Mouse (Mus musculus) midbrain, embryonic 13.5 days (tissue): ENCODE data around the gene Itgb7. TPM values are rescaled to one million over a fixed set of nuclear protein-coding genes. Genes with fewer than 3 reads are reported as not detected.

Experiments used
- ATAC-seq: fragments of 200-750 bp; cut with Nextera tagmentation; 2 replicates; pipeline ENCODE4 v1.8.0; 2017; ENCODE audit warnings: mild to moderate bottlenecking, moderate TSS enrichment, moderate library complexity
- H3K27ac ChIP-seq: fragments of 300-500 bp; sonication (generic); 2 replicates; pipeline ENCODE4 v1.5.1; 2015; ENCODE audit warnings: inconsistent platforms, mild to moderate bottlenecking, moderate library complexity
- H3K27me3 ChIP-seq: fragments of 300-500 bp; sonication (generic); 2 replicates; pipeline ENCODE4 v1.6.1; 2015; ENCODE audit warnings: mild to moderate bottlenecking, inconsistent platforms
- H3K36me3 ChIP-seq: fragments of 300-500 bp; sonication (generic); 2 replicates; pipeline ENCODE4 v1.6.1; 2015; ENCODE audit warnings: mild to moderate bottlenecking, inconsistent platforms
- H3K4me1 ChIP-seq: fragments of 300-500 bp; sonication (generic); replicated peaks from 2 replicates; pipeline ENCODE4 v1.6.1; 2015; ENCODE audit warnings: inconsistent platforms
- H3K4me2 ChIP-seq: fragments of 300-500 bp; sonication (generic); replicated peaks from 2 replicates; pipeline ENCODE4 v1.6.1; 2015; ENCODE audit warnings: moderate library complexity, mild to moderate bottlenecking, inconsistent platforms
- H3K4me3 ChIP-seq: fragments of 300-500 bp; sonication (generic); replicated peaks from 2 replicates; pipeline ENCODE4 v1.5.1; 2015; ENCODE audit warnings: mild to moderate bottlenecking, inconsistent platforms
- H3K9ac ChIP-seq: fragments of 300-500 bp; sonication (generic); replicated peaks from 2 replicates; pipeline ENCODE4 v1.6.1; 2015; ENCODE audit warnings: mild to moderate bottlenecking, inconsistent platforms
- H3K9me3 ChIP-seq: fragments of 300-500 bp; sonication (generic); 2 replicates; pipeline ENCODE4 v1.6.1; 2016; ENCODE audit warnings: mild to moderate bottlenecking, inconsistent platforms
- WGBS: fragments of 180-500 bp; shearing (Covaris S2); methylation state at CpG from one replicate; pipeline ENCODE4 v1.1.7; 2015; 5-methylcytosine and 5-hydroxymethylcytosine counted together
- polyA plus RNA-seq: library from polyadenylated mRNA; unstranded; fragments of >200 nt; fragmentation: Nextera tagmentation; extraction: Ambion mirVana; gene quantifications from 2 replicates; pipeline ENCODE4 v1.2.1, GENCODE M21; 2015

Itgb7 gene
- polyA plus RNA-seq, 1 experiment from 2014 or later: 0.82 TPM

DNA sequence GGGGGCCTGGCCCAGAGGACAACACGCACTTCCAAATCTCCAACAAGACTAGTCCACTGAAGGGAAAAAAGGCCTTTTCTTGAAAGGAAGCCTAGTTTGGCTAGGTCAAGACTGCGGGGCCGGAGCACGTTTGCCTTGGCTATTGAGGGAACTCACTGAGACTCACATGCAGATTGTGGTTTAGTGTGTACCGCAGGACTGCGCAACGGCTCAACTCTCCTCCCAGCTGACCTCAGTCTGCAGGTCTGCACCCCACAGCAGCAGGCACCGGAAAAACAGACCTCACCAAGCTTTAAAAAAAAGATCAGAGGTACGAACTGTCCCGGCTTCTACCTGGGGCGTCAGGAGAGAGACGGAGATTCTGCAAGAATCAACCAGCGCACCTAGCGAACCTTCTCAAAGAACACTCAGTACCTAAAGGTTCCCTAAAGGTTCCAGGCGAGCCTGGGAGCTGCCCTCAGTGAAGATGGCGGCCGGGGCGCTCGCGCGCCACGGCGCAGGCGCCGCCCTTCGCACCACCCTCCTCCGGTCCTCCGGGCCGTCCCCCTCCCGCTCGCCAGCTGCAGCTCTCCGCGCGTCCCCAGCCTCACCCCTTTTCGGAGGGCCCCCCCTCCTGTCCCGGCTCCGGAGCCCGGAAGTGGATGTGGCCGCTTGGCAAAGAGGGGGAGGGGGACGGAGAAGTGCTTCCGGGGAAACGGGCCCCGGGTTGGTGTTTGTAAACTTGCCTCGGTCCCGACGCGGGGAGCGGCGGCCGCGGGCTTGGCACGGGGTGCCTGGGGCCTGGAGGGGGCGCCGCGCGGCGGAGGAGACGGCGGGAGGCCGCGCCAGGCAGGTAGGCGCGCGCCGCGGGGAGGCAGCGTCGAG lies 28.5 kb downstream of the Itgb7 start, which contains the start of gene Zfp740:
TSS of gene Zfp740 (plus strand) at position 279 of the 864 bp plus-strand sequence.
- H3K27ac ChIP-seq: peak within 1 kb of the TSS; percentile 99

DNA sequence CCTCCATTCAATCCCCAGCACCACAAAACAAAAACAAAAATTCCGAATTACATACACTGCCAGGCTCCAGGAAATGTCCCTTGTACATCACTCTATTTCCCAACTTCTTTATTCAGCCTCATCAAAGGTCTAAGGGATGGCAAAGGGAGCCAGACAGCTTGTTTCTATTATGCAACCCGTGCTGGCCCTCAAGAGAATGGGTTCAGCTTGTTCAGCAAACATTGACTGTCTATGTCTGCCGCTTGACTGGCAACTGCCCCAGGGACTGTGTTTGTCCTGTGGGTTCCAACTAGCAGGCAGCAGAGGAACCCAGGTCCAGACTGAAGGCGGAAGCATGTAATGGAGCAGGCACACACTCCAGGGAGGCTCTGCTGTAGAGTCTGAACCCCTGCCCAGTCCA lies 32.9 kb downstream of the Itgb7 start:
- H3K36me3 ChIP-seq: no peaks in the 10 kb centered on the region
- ATAC-seq: no peak

More for the DNA sequence above, 28.5 kb downstream of the Itgb7 start, which contains the start of gene Zfp740:
- H3K4me1 ChIP-seq: peaks cover 46% of the 10 kb centered on the region
- peak; percentile 96 for ATAC-seq
- H3K4me3 ChIP-seq: peak within 1 kb of the TSS; percentile 84
- H3K9ac ChIP-seq: peak within 1 kb of the TSS; percentile 90
- WGBS: under 1% methylated on average over 64 of the region's 68 CpGs
- H3K36me3 ChIP-seq: peaks cover 24% of the 10 kb centered on the region
- H3K27me3 ChIP-seq: no peaks in the 10 kb centered on the region
- H3K9me3 ChIP-seq: no peaks in the 10 kb centered on the region
- H3K4me2 ChIP-seq: peak within 1 kb of the TSS; percentile 81

DNA sequence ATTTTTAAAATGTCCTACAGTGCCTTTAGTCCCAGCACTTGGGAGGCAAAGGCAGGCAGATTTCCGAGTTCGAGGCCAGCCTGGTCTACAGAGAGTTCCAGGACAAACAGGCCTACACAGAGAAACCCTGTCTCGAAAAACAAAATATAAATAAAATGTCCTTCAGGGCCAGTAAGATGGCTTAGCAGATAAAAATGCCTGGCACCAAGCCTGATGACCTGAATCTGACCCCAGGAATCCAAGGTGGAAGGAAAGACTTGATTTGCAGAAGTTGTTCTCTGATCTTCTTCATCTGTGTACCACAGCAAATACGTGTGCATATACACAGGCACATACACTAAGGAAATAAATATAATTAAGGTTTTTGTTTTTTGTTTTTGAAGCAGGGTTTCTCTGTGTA lies 36.4 kb downstream of the Itgb7 start:
- Histone ChIP-seq H3K4me1 (no peaks in the 10 kb centered on the region), H3K27me3 (no peaks in the 10 kb centered on the region), H3K27ac (no peak overlapping the region), H3K4me3 (no peak overlapping the region), H3K9ac (no peak overlapping the region), H3K4me2 (no peak overlapping the region), H3K9me3 (no peaks in the 10 kb centered on the region), H3K36me3 (no peaks in the 10 kb centered on the region)
- WGBS: 88% methylated on average over 4 of the region's 4 CpGs
- no peak for ATAC-seq

More for the DNA sequence above, 32.9 kb downstream of the Itgb7 start:
- Histone ChIP-seq H3K27me3 (no peaks in the 10 kb centered on the region), H3K27ac (no peak overlapping the region), H3K4me1 (peaks cover 9% of the 10 kb centered on the region), H3K9ac (no peak overlapping the region), H3K4me3 (no peak overlapping the region), H3K9me3 (no peaks in the 10 kb centered on the region), H3K4me2 (no peak overlapping the region)
- 84% methylated on average over 4 of the region's 4 CpGs for WGBS

DNA sequence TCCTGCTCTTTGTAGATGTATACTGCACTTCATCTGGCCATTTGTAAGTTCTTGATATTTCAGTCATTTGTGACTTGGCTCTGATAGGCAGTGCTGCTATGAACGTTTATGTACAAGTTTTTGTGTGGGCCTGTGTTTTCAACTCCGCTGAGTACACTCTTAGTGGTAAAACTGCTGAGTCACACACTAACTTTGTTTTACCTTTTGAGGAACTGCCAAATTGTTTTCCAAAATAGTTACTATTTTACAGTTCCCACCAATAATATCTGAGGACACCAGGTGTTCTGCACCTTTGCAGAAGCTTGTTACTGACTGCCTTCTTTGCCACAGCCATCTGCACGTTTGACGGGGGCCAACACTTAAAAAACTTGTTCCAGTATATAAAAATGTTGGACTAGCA lies 37.3 kb downstream of the Itgb7 start:
- no peaks in the 10 kb centered on the region for H3K4me1 ChIP-seq
- no peaks in the 10 kb centered on the region for H3K36me3 ChIP-seq
- no peak overlapping the region for H3K9ac ChIP-seq
- H3K4me2 ChIP-seq: no peak overlapping the region
- 87% methylated on average over 4 of the region's 4 CpGs for WGBS
- ATAC-seq: no peak
- H3K9me3 ChIP-seq: no peaks in the 10 kb centered on the region
- no peak overlapping the region for H3K27ac ChIP-seq
- no peak overlapping the region for H3K4me3 ChIP-seq
- no peaks in the 10 kb centered on the region for H3K27me3 ChIP-seq

DNA sequence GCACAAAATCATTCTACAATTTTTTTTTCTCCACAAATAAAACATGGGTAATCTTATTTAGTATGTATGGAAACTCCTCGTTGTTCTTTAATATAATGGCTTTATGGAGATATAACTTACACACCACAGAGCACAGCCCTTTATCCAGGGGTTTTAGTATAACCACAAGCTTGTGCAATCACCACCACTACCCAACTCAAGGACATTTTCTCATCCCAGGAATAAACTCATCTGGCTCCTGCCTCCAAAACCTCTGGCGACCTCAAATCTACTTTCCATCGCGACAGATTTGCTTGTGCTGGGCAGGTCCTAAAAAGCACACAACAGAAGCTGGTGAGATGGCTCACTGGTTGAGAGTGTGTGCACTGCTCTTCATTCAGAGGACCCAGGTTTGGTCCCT lies 38.1 kb downstream of the Itgb7 start:
- no peaks in the 10 kb centered on the region for H3K9me3 ChIP-seq
- ATAC-seq: no peak

DNA sequence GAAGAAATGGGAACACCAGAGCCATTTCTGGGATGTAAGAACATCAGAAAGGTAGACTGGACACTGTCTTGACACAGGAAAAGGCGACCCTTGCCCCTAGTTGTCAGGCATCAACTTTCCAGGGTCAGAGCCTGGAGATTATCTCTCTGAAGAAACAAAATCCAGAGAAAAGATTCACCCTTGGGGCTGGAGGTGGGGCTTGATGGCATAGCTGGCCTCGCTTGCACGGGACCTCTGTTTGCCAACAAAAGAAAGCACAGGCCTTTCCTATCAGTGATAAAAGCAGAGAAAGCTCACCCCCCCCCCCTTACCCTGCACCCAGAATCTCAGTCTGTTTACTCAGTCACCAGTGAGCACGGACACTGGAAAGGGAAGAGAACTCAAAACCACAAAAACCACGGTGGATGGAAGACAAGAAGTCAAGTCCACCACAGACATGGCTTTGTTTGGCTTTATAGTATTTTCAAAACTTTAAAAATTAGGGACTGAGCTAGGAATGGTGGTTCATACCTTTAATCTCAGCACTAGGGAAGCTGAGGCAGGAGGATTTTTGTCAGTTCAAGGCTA lies 38.8 kb downstream of the Itgb7 start:
- H3K4me1 ChIP-seq: no peaks in the 10 kb centered on the region
- no peaks in the 10 kb centered on the region for H3K27me3 ChIP-seq
- H3K36me3 ChIP-seq: no peaks in the 10 kb centered on the region
- no peak overlapping the region for H3K27ac ChIP-seq
- ATAC-seq: no peak
- H3K4me2 ChIP-seq: no peak overlapping the region
- no peak overlapping the region for H3K4me3 ChIP-seq
- no peaks in the 10 kb centered on the region for H3K9me3 ChIP-seq
- no peak overlapping the region for H3K9ac ChIP-seq
- WGBS: 59% methylated on average over 5 of the region's 5 CpGs

More for the DNA sequence above, 38.1 kb downstream of the Itgb7 start:
- WGBS: 91% methylated on average over 4 of the region's 4 CpGs
- no peak overlapping the region for H3K9ac ChIP-seq
- H3K27me3 ChIP-seq: no peaks in the 10 kb centered on the region
- no peak overlapping the region for H3K4me3 ChIP-seq
- H3K36me3 ChIP-seq: no peaks in the 10 kb centered on the region
- no peak overlapping the region for H3K4me2 ChIP-seq
- H3K27ac ChIP-seq: no peak overlapping the region
- no peaks in the 10 kb centered on the region for H3K4me1 ChIP-seq

DNA sequence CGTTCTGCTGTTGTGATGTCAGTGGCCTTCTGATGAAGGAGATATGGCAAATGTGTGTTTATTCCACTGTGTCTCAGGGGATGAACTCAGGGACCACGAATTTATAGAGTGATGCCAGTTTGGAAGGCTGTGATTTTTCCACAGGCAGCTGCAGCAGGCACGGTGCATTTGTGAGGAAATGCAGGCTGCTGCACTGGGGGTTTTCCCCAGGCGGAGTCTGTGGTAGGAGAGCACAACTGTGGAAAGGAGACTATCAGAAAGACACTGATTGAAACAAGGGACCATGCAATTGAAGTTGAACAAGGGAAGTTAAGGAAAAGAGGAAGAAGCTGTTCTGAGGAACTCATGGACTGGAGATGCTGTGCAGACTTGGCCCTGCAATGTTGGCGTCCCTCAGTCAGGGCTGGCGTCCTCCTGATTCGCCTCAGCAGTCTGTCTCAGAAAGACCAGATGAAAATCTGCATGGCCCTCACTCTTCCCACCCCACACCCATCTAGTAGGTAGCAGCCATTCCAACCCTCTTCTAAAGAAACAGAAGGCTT lies 39.4 kb downstream of the Itgb7 start:
- Histone ChIP-seq H3K9ac (no peak overlapping the region), H3K27ac (no peak overlapping the region), H3K27me3 (no peaks in the 10 kb centered on the region), H3K4me1 (no peaks in the 10 kb centered on the region), H3K9me3 (no peaks in the 10 kb centered on the region), H3K4me2 (no peak overlapping the region), H3K36me3 (no peaks in the 10 kb centered on the region), H3K4me3 (no peak overlapping the region)
- ATAC-seq: no peak
- 81% methylated on average over 7 of the region's 7 CpGs for WGBS

DNA sequence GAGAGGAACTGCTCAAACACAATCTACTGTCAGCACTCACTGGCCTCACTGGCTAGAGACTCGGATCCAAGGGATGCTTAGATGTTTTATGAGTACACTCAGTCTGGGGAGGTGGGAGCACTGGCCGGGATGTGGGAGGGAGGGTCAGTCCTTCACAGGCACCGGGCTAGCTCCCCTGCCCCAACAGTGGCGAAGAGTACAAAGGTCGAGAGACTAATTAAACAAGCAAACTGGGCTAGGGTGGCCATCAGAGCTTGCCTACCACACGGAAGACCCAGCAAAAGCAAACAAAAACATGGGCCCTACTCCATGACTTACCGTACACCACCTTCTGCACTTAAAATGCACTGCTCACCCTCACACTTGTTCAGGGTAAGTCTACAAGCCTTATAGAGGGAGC lies 40.0 kb downstream of the Itgb7 start:
- no peaks in the 10 kb centered on the region for H3K27me3 ChIP-seq
- H3K4me2 ChIP-seq: no peak overlapping the region
- no peaks in the 10 kb centered on the region for H3K9me3 ChIP-seq
- H3K36me3 ChIP-seq: no peaks in the 10 kb centered on the region; the same call in 1 of the 2 replicates
- no peak for ATAC-seq
- 73% methylated on average over 7 of the region's 7 CpGs for WGBS
- H3K27ac ChIP-seq: no peak overlapping the region
- no peaks in the 10 kb centered on the region for H3K4me1 ChIP-seq
- H3K4me3 ChIP-seq: no peak overlapping the region
- H3K9ac ChIP-seq: no peak overlapping the region

DNA sequence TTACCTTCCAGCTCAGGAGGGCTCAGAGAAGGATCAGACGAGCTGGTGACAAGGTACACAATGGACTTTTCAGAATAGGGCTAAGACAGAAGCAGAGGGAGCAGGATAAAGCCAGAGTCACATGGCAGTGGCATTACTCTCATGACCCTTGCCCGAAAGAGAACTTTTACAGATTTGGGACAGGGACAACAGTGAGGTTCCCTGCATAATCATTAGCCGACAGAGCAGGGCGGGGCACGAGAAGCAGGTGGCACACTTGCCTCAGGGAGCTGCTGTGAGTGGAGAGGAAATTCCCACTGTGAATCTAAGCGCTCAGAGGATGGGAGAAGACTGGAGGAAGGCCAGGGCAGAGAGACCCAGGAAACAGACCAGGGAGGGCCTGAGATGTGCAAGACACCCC lies 42.9 kb downstream of the Itgb7 start:
- Histone ChIP-seq H3K9me3 (no peaks in the 10 kb centered on the region), H3K4me3 (no peak overlapping the region), H3K27ac (no peak overlapping the region), H3K4me2 (no peak overlapping the region), H3K27me3 (no peaks in the 10 kb centered on the region), H3K9ac (no peak overlapping the region), H3K4me1 (no peaks in the 10 kb centered on the region), H3K36me3 (peaks cover 21% of the 10 kb centered on the region)
- no peak for ATAC-seq
- 65% methylated on average over 6 of the region's 6 CpGs for WGBS

DNA sequence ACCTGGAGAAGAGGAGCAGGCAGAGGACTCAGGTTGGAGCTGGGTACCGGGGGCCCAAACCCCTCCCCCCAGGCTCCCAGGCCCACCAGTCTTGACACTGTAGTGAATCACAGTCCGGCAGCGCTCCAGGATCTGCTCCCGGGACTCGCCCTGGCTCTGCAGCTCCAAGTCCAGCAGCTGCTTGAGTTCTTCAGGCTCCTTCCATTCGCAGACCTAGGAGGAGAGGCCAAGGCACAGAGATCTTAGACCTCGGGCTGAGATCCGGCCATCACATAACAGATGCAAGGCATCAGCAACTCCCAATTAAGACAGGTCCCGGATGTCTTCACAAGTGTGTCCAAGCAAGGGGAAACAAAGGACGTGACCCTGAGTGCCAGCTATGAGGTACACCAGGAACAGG lies 43.6 kb downstream of the Itgb7 start:
- Histone ChIP-seq H3K36me3 (peaks cover 25% of the 10 kb centered on the region), H3K9ac (no peak overlapping the region), H3K4me1 (no peaks in the 10 kb centered on the region), H3K27me3 (no peaks in the 10 kb centered on the region), H3K4me2 (no peak overlapping the region), H3K9me3 (no peaks in the 10 kb centered on the region), H3K27ac (no peak overlapping the region), H3K4me3 (no peak overlapping the region)
- no peak for ATAC-seq
- 90% methylated on average over 10 of the region's 10 CpGs for WGBS

DNA sequence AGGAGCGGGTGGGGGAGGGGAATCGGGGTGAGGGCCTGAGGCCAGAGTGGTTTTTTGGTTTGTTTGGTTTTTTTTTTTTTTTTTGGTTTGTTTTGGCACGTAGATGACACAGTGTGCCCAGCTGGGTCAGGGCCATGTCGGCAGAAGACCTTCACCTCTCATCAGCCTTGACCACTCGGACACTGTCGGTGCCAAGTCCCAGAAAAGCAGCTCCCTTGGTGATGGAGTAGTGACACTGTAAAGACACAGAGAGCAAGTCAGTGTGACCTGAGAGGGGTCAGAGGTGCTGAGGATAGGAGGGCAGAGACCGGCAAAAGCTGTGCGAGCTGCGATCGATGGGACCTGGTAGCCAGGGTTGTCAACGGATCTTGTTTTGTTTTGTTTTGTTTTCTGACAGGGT lies 45.5 kb downstream of the Itgb7 start:
- no peak for ATAC-seq
- Histone ChIP-seq H3K4me3 (no peak overlapping the region), H3K9me3 (no peaks in the 10 kb centered on the region), H3K36me3 (peaks cover 27% of the 10 kb centered on the region), H3K9ac (no peak overlapping the region), H3K27me3 (no peaks in the 10 kb centered on the region), H3K4me1 (no peaks in the 10 kb centered on the region), H3K27ac (no peak overlapping the region), H3K4me2 (no peak overlapping the region)
- 88% methylated on average over 11 of the region's 11 CpGs for WGBS

DNA sequence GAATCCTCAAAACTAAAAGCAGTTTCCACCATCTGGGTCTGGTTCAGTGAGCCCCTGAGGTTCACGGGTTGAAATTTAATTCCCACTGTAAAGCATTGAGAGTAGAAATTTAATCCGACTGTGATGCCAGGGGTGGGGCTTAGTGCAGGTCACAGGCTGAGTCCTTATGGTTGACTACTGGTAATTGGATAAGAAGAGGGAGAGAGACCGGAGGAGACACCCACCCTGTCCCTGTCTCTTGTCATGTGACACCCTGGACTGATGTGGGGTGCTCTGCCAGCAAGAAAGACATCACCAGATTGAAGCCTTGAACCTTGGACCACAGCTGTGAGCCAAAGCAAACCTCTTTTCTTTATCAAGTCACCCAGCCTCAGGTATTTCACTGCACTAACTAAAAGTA lies 48.7 kb downstream of the Itgb7 start:
- no peak for ATAC-seq
- 90% methylated on average over 3 of the region's 3 CpGs for WGBS
- no peaks in the 10 kb centered on the region for H3K9me3 ChIP-seq
- no peak overlapping the region for H3K4me3 ChIP-seq
- no peaks in the 10 kb centered on the region for H3K27me3 ChIP-seq
- no peak overlapping the region for H3K27ac ChIP-seq
- H3K9ac ChIP-seq: no peak overlapping the region
- H3K36me3 ChIP-seq: peaks cover 27% of the 10 kb centered on the region
- no peaks in the 10 kb centered on the region for H3K4me1 ChIP-seq
- H3K4me2 ChIP-seq: no peak overlapping the region
